Mouse (Mus musculus): Measurements from ENCODE around the gene Rad23a. TPM values are rescaled to one million over a fixed set of nuclear protein-coding genes. Genes with fewer than 3 reads are reported as not detected.

Rad23a gene
- total and polyA plus RNA-seq, 3 experiments, result 62.6 to 155 TPM; not detected in 1

DNA sequence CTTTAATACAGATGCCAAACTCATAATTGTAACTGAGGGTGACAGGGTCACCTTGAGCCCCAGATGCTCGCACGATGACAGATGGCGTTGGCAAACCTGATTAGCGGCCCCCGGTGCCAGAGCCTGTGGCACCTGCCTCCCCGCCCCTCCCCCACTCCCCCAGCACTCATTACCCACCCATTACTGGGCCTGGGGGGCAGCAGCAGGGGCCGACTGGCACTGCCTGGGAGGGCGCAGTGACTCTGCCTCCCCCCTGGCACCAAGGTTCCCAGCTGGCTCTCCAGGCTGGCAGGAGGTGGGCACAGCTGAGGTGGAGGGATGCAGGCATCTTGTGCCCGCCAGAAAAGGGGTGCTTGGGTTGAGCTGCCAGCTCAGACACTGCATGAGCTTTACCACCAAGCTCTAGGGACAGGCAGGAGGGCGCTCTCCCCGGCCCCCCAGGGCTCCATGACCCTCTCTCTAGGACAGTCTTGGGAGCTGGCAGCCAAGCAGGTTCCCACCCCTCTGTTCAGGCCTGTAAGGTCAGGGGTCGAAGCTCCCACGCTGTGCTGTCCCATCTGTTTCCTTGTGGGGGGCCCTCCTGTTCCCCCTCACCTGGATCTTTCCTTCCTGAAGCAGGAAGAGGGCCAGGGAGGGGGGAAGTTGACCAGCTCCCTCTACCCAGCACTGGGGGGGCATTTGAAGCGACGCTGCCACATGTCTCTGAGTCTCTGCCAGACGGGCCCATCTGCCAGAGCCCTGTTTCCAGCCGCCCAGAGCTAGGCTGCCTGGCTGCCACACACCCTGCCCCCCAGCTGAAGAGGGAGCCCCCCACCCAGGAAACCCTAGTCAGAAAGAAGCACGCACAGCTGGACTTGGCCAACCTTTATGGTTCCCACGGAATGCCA, 25.7 kb downstream of the Rad23a start:
- TF ChIP-seq ZMIZ1 (IDR thresholded peaks at IDR 0.05; ENCODE audit: low read depth, low read length), result no peak
- TF ChIP-seq EP300 (IDR thresholded peaks at IDR 0.05; ENCODE audit: low read depth in 1 of 2, low read length in 2 of 2), result no peak
- no peak for TF ChIP-seq MAFK (IDR thresholded peaks at IDR 0.05; ENCODE audit: borderline replicate concordance, low read depth, low read length)
- no peak for TF ChIP-seq TAL1 (IDR thresholded peaks at IDR 0.05; ENCODE audit: low read length)
- TF ChIP-seq UBTF (IDR thresholded peaks at IDR 0.05; ENCODE audit: borderline replicate concordance, insufficient read depth, low read depth, low read length), result no peak
- no peak for TF ChIP-seq POLR2AphosphoS2 (IDR thresholded peaks at IDR 0.05; ENCODE audit: low read length)
- TF ChIP-seq MEF2A (IDR thresholded peaks at IDR 0.05; ENCODE audit: extremely low read depth, insufficient replicate concordance, low read depth, low read length, poor library complexity, severe bottlenecking), result no peak
- no peak for TF ChIP-seq ZKSCAN1 (IDR thresholded peaks at IDR 0.05; ENCODE audit: low read depth, low read length)
- TF ChIP-seq MAZ (IDR thresholded peaks at IDR 0.05; ENCODE audit: low read depth, low read length), result no peak
- TF ChIP-seq GATA1 (IDR thresholded peaks at IDR 0.05; ENCODE audit: low read depth, low read length), result no peak
- TF ChIP-seq RAD21 (IDR thresholded peaks at IDR 0.05; ENCODE audit: low read depth, low read length), result no peak
- no peak for TF ChIP-seq POLR2AphosphoS5 (IDR thresholded peaks at IDR 0.05; ENCODE audit: borderline replicate concordance, low read depth, low read length)
- TF ChIP-seq USF2 (IDR thresholded peaks at IDR 0.05; ENCODE audit: borderline replicate concordance in 1 of 2, insufficient read depth in 1 of 2, low read depth in 1 of 2, low read length in 2 of 2), result no peak
- no peak for TF ChIP-seq ZC3H11A (IDR thresholded peaks at IDR 0.05; ENCODE audit: low read depth, low read length)
- no peak for TF ChIP-seq MYC (IDR thresholded peaks at IDR 0.05; ENCODE audit: low read depth, low read length)
- no peak for TF ChIP-seq HCFC1 (IDR thresholded peaks at IDR 0.05; ENCODE audit: low read depth, low read length)
- no peak for TF ChIP-seq TBP (IDR thresholded peaks at IDR 0.05; ENCODE audit: low read depth, low read length)
- H3K4me1 ChIP-seq (ENCODE audit: control insufficient read depth in 1 of 2, insufficient read depth in 2 of 2, low read length in 2 of 2), result peaks cover 0 to 5% of the 10 kb centered on the region in 2 experiments; a peak in 3 of 4 replicates

GRCm38 (mm10) chr8:84814240-84814554, 26.3 kb downstream of the Rad23a start:
- Histone ChIP-seq H3K9me3 (replicated peaks; ENCODE audit: insufficient read depth, low read length) (no peaks in the 10 kb centered on the region), H3K79me2 (ENCODE audit: control insufficient read depth, insufficient read depth, low read length, poor library complexity) (no peaks in the 10 kb centered on the region), H3K27me3 (ENCODE audit: control insufficient read depth in 1 of 2, insufficient read depth in 2 of 2, low read length in 2 of 2) (no peaks in the 10 kb centered on the region), H3K4me3 (ENCODE audit: control insufficient read depth in 1 of 2, insufficient read depth in 1 of 2, low read depth in 2 of 2, low read length in 2 of 2) (no peak overlapping the region), H3K4me1 (ENCODE audit: control insufficient read depth in 1 of 2, insufficient read depth in 2 of 2, low read length in 2 of 2) (peaks cover 0 to 5% of the 10 kb centered on the region in 2 experiments; a peak in 3 of 4 replicates), H3K36me3 (ENCODE audit: control insufficient read depth in 1 of 2, insufficient read depth in 2 of 2, low read length in 2 of 2) (peaks cover 0 to 2% of the 10 kb centered on the region in 2 experiments; a peak in 1 of 4 replicates), H3K9ac (ENCODE audit: control insufficient read depth, low read depth, low read length, poor library complexity, severe bottlenecking) (no peak overlapping the region), H3K27ac (ENCODE audit: control insufficient read depth, low read depth, low read length) (no peak overlapping the region)
- TF ChIP-seq ZMIZ1 (IDR thresholded peaks at IDR 0.05; ENCODE audit: low read depth, low read length) (no peak), POLR2AphosphoS2 (IDR thresholded peaks at IDR 0.05; ENCODE audit: low read length) (no peak), ZNF384 (IDR thresholded peaks at IDR 0.05; ENCODE audit: low read depth, low read length) (no peak), POLR2AphosphoS5 (IDR thresholded peaks at IDR 0.05; ENCODE audit: borderline replicate concordance, low read depth, low read length) (no peak), ZKSCAN1 (IDR thresholded peaks at IDR 0.05; ENCODE audit: low read depth, low read length) (no peak), ELF1 (IDR thresholded peaks at IDR 0.05; ENCODE audit: low read depth, low read length) (no peak), GATA1 (IDR thresholded peaks at IDR 0.05; ENCODE audit: low read depth, low read length) (no peak), MYB (IDR thresholded peaks at IDR 0.05; ENCODE audit: low read depth, low read length) (no peak), CHD2 (IDR thresholded peaks at IDR 0.05; ENCODE audit: low read length) (no peak), RCOR1 (IDR thresholded peaks at IDR 0.05; ENCODE audit: low read depth, low read length) (no peak), POLR2A (IDR thresholded peaks at IDR 0.05; ENCODE audit: control insufficient read depth in 1 of 2, insufficient read depth in 1 of 2, low read depth in 1 of 2, low read length in 2 of 2, poor library complexity in 1 of 2) (no peak), MEF2A (IDR thresholded peaks at IDR 0.05; ENCODE audit: extremely low read depth, insufficient replicate concordance, low read depth, low read length, poor library complexity, severe bottlenecking) (no peak), CHD1 (IDR thresholded peaks at IDR 0.05; ENCODE audit: low read depth, low read length) (no peak), TBP (IDR thresholded peaks at IDR 0.05; ENCODE audit: low read depth, low read length) (no peak), USF2 (IDR thresholded peaks at IDR 0.05; ENCODE audit: borderline replicate concordance in 1 of 2, insufficient read depth in 1 of 2, low read depth in 1 of 2, low read length in 2 of 2) (no peak), MAZ (IDR thresholded peaks at IDR 0.05; ENCODE audit: low read depth, low read length) (no peak), JUND (IDR thresholded peaks at IDR 0.05; ENCODE audit: low read depth, low read length) (no peak), E2F4 (IDR thresholded peaks at IDR 0.05; ENCODE audit: borderline replicate concordance, low read depth, low read length) (no peak)
- DNase-seq (ENCODE audit: low read depth, low spot score), result no peak

More for the DNA sequence above, 25.7 kb downstream of the Rad23a start:
- Histone ChIP-seq H3K36me3 (ENCODE audit: control insufficient read depth in 1 of 2, insufficient read depth in 2 of 2, low read length in 2 of 2) (peaks cover 0 to 2% of the 10 kb centered on the region in 2 experiments; a peak in 1 of 4 replicates), H3K27ac (ENCODE audit: control insufficient read depth, low read depth, low read length) (no peak overlapping the region), H3K4me3 (ENCODE audit: control insufficient read depth in 1 of 2, insufficient read depth in 1 of 2, low read depth in 2 of 2, low read length in 2 of 2) (no peak overlapping the region), H3K9me3 (replicated peaks; ENCODE audit: insufficient read depth, low read length) (no peaks in the 10 kb centered on the region), H3K79me2 (ENCODE audit: control insufficient read depth, insufficient read depth, low read length, poor library complexity) (no peaks in the 10 kb centered on the region), H3K27me3 (ENCODE audit: control insufficient read depth in 1 of 2, insufficient read depth in 2 of 2, low read length in 2 of 2) (no peaks in the 10 kb centered on the region), H3K9ac (ENCODE audit: control insufficient read depth, low read depth, low read length, poor library complexity, severe bottlenecking) (no peak overlapping the region)
- no peak for DNase-seq (ENCODE audit: low read depth, low spot score)
